Mouse (Mus musculus) left cerebral cortex, postnatal 4 days (tissue): ENCODE results near the gene Rhoq. TPM values are rescaled to one million over a fixed set of nuclear protein-coding genes. Genes with fewer than 3 reads are reported as not detected.

Experiments used
- DNase-seq: peaks from one replicate; pipeline ENCODE4 v3.0.0-alpha.2; 2022
- intact Hi-C: fragments of 180-260 bp; cut with DNase I; formaldehyde crosslinking; loops from one replicate; pipeline ENCODE4 v1.15.1; 2025
- total RNA-seq, 2 experiments: library from RNA; stranded (reverse); gene quantifications; 2 replicates each; pipeline ENCODE4 v1.2.3; 2021

The Rhoq gene
- total RNA-seq, 2 experiments from 2014 or later: 26.3 to 30.1 TPM

DNA sequence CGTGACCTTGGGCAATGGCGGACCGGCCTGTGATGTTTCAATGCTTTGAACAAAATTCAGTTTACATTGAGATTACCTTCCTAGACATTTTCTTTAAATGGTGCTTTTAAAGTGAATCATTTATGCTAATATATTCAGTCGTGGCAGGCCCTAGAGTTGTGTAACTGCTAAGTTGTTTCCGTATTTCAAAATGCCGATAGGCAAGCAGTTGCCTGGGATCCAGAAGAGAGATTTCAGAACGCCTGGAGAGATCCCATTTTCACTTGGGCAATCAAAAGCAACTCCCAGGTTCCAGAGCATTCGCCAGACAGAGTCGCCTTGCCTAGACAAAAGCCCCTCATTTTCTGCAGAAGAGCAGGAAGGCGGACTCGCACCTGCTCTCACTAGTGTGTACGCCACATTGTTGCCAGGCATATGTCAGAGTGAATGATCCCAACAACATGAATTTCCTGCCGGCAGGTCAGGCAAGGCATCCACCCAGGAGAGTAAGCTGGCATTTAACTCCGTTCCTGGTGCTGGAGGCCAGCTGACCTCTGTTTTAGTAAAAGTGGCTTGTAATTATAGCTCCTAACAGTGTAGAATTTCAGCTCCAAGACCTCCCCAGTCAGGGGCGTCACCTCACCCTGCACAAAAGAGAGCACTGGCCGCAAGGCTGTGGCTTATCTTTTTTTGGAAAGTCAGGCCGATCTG, 23.7 kb downstream of the Rhoq start:
- peak; percentile 20 for DNase-seq
- intact Hi-C loops: no loop called here

DNA sequence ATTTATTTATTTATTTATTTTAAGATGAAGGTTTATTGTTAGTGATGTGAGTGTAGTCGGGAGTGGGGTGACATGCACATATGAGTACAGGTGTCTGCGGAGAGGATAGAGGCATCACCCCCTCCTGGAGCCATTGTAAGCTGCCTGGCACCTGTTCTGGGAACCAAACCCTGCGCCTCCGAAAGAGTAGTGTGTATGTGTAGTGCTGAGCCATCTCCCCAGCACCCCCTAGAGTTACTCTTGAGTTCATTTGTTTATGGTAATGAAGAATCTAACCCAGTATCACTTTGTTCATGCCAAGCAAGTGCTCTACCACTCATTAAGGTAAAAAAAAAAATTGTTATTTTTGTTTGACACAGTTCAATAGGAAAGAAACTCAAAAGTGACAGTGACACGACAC, 25.3 kb downstream of the Rhoq start:
- no peak for DNase-seq
- intact Hi-C loops: no loop called here

DNA sequence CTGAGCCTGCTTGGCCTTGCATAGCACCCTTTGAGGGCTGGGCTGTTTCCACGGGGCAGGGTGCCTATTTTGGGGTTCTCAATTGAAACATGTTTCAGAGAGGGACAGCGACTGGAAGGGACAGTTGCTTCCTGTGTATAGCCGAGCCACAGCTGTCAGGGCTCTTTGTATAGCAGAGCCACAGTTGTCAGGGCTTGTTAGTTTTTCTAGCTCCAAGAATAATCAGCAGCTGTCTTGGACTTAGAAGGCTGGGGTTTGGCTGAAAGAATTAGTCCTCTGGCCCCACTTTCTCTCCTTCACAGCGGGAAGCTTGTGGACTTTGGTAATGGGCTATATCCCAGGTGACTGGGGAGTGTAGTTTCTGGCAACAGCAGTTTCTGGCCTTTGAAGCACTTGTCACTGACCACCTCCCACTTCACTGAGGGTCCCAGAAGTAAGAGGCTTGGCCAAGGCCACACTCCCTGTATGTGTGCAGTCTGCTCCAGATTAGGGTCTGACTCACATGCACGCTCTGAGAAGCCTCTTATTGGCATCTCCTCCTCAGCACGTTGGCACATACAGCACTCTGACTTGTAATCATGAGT, 25.8 kb downstream of the Rhoq start:
- DNase-seq: peak; percentile 51
- intact Hi-C loops: no loop called here

DNA sequence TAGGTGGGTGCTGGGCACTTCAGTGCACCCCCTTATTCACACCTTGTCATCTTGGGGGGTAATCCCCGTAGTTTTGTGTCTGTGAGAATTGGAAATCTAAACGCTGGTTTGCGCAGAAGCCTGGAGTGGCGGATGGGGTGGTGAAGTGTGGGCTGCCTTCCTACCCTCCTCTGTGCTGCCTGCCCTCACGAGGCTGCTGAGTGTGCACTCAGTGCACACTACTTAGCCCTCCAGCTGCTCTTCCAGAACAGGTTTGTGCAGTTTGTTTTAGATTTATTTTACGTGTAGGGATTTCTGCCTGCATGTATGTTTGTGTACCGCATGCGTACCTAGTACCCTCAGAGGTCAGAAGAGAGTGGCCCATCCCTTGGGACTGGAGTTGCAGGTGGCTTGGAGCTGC, 28.4 kb downstream of the Rhoq start:
- intact Hi-C loops: no loop called here
- DNase-seq: no peak

DNA sequence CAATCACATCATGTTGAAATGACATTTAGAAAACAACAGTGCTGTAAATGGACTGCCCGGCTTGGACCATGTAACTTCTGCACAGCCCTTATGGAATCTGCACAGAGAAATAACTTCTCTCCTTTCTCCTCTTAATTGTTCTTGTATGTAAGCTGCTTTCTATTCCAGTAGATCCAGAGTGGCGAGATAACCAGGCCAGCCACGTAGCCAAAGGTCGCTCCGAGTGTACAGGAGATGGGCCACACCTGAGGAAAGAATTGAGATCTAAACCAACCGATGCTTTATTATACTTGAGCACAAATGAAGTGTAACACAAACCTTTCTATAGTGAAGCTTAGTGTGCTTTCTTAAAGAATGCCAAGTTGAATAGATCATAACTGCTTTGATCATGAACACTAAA, 34.4 kb downstream of the Rhoq start:
- DNase-seq: no peak
- intact Hi-C loops: no loop called here

DNA sequence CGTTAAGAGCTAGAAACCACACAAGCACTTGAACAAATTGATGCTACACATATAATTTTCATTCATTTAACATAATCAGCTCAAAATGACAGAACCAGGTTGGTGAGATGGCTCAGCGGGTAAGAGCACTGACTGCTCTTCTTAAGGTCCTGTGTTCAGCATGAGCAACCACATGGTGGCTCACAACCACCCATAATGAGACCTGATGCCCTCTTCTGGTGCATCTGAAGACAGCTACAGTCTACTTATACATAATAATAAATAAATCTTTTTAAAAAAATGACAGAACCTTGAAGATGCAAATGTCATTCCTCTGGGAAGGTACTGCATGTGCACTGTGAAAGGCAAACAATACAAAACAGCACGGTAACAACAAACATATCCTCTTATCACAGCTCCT, 46.1 kb downstream of the Rhoq start:
- no peak for DNase-seq
- intact Hi-C loops: no loop called here

DNA sequence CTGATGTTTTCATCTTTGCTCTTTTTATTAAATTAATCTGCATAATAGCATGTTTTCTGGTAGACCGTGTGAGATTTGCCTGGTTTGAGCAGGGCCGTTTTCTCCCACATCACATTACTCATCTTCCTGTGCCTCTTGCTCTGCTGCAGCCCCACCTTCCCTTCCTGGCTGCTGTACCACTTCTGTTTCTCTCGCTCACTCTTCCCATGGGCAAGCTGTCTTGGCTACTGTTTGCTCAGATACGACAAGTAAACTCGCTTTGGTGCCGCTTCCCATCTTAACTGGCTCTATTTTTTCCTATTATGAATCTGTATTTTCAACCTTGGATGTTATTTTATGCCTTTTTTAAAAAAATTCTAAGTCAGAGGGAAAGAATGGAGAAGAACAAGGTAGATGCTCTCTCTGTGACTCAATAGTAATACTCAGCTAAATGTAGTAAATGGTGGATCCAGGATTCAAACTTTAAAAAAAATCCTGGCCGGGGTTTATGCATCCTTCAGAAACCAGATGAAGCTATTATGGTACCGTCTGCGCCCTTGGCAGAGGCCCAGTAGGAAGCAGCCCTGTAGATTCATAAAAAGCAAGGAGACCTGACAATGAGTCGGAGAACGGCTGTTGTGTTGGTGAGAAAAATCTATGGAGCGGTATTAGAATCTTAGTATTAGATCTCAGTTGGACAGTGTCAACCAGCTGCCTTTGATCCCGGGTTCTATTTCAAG, 48.6 kb downstream of the Rhoq start:
- intact Hi-C loops: no loop called here
- DNase-seq: peak; percentile 88

DNA sequence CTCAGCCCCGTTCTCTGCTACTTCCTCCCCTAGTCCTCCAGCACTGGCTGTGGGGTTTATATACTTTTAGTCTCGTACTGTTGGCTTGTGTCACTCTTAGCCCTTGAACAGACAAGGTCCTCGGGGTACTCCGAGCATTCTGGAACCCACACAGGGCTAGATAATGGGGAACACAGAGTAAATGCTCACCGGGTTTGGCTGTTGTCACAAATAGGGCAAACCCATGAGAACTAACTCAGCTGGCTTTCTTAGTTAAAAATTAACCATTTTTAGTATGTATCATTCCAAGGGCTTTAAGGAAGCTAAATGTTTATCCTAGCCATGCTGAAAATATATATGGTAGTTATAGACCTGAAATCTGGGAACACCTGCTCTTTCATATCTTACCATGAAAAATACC, 56.8 kb downstream of the Rhoq start:
- intact Hi-C loops: no loop called here
- no peak for DNase-seq

DNA sequence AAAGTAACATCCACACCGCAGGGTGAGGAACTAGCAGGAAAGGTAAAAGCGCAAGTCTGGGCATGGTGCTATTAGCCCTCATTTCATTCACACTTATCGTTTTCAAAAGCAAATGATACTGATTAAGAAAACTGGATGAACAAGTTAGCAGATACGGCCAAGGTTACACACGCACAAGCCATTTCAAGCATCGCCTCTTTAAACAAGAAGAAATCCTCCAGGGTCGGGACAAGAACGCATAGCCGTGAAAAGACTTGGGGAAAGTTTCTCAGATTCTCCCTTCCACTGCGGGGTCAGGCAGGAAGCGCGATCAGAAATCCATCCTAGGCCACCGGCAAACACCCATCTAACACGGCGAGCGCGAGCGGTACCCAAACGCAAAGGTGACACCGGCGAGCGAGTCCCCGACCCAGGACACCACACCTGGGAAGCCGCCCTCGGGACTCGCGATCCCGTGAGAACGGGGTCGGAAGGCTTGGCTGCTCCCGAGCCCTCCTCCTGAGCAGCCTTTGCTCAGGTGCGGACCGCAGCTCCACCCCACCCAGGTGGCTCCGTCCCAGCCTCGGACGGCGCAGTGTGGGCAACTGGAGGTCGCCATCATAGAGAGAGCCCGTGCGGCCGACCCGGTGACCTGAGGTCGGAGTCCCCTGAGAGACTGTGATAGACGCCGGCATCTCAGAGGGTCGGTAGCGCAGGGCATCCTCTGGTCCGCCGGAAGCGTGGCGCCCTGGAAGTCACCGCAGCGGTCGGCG, 61.8 kb downstream of the Rhoq start:
- intact Hi-C loops: no loop called here
- no peak for DNase-seq

DNA sequence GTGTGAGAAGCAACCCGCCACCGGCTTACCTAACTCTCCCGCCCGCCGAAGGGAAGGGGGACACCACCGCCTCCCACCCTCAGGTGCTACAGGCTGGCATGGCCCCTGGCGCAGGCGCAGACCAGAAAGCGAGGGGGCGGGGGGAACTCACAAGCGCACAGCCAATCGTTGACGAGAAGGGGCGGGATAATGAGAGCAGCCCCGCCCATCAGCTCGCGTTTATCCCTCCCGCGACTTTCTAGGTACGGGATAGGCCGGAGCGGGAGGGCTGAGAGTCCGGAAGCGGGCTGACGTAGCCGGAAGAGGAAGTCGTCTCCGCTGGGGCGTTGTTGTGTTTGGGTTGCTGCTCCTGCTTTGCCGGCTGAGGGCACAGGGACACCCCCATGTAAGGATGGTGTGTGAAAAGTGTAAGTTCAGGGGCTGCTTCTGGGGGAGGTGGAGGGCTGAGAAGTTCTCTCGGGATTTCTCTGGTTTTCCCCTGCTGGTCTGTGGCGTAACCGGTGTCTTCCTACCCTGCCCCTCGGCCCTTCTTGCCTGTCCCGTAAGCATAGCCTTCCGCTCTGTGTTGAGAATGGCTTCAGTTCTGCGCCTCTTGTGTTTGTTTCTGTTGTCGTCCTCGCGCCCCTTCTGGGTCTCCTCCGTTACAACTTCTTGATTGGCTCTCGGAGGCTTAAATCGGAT, 62.5 kb downstream of the Rhoq start, which contains the start of the genes Pigf and Cript:
Pigf (minus strand) TSS at position 138 of the 681 bp plus-strand sequence.
Cript (plus strand) TSS at position 282 of the 681 bp plus-strand sequence.
- peak; percentile 99 for DNase-seq
- intact Hi-C loops: no loop called here

DNA sequence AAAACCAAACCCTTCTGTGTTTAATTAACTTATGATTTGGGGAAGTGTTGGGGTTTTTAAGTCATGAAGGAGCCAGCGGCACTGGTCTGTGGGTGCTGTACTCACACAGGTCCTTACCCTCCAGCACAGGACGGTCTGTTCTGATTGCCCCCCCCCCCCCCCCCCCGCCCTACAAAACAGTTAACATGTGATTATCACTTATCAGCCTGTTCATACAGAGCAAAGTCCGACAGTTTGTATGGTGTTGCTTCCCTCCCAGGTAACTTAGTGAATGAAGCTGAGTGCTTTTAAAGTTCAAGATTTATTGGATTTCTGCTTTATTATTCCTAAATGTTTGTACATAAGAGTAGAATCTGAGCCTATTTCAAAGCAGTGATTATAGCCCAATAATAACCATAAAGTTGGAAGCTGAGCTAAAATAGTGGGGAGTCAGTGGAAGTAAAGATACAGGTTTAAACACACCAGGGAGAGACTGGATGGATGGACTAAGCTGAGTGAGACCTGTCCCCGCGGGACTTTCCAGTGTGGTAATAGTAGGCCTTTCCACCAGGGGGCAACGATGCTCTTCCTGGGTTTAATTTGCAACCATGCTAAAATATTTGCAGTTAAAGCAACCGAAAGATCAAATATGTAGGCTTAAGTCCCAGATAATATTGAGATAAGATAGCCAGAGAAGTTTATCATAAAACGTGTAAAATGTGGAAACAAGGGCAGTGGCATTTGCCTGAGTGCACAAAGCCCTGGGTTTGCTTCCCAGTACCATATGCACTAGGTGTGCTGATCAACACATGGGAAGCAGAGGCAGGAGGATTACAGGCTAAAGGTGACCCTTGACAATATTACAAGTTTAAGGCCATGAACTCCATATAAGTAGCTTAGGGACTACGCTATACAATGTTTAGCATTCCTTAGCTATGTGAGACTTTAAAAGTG, 73.5 kb downstream of the Rhoq start:
- intact Hi-C loops: loop anchor here (5.0 kb wide), 1 partner anchor 211 kb away; no protein-coding TSS in a partner anchor
- peak; percentile 19 for DNase-seq

DNA sequence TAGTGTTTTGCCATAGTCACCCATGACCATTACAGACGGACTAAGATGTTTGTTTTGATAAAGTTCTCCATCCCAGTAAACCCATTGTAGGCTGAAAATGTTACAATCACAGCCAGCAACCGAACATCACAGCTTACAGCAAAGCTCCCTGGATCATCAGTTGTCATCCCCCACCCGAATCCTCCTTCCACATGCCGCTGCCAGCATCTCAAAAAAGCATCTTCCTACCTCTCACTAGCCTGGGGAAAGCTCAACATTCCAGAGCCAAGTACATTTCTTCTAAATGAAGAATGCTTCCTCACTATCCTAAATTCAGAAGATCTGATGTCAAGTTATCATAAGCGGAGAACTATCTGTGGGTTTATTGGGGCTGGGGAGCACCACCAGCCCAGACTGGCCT, 75.6 kb downstream of the Rhoq start:
- intact Hi-C loops: loop anchor here (5.0 kb wide), 1 partner anchor 209 kb away; no protein-coding TSS in a partner anchor
- no peak for DNase-seq

DNA sequence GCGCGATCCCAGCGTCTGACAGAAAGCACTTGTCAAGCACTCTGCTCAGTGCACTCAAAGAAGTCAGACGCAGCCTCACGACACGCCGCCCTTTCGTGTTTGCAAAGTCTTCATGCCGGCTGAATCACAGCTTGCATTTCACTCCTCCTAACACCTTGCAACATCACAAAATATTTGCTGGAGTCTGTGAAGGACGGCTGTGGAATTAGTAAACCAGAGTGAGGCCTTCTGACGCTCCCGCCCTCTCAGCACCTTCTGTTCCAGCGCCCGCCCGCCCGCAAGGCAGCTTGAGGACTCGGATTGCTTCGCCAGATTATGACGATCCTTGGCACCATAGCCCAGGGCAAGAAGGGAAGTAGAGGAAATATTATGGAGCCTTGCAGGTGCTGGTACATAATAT, 78.9 kb downstream of the Rhoq start:
- DNase-seq: no peak
- intact Hi-C loops: loop anchor here (5.0 to 10.0 kb wide), 2 partner anchors 77 to 124 kb away; partner anchors contain the start of genes Rhoq and Tmem247

DNA sequence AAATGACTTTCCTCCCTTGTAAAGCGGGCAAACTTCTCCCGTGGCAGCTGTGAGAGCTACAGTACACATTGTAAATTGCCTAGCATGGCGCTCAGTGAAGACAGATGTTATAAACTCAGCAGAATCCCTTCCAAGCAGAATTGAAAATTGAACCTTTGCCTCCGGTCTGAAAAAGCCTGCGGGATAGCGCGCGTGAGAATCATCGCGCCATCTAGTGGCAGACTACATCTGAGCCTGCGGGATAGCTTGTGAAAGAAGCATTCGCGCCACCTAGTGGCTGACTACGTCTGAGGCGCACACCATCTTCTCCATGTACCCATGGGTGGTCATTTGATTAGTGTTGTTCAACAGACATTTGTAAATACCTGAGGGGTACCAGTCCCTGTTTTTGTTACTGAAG, 81.5 kb downstream of the Rhoq start:
- intact Hi-C loops: loop anchor here (5.0 to 10.0 kb wide), 2 partner anchors 80 to 127 kb away; partner anchors contain the start of genes Rhoq and Tmem247
- DNase-seq: peak; percentile 96

DNA sequence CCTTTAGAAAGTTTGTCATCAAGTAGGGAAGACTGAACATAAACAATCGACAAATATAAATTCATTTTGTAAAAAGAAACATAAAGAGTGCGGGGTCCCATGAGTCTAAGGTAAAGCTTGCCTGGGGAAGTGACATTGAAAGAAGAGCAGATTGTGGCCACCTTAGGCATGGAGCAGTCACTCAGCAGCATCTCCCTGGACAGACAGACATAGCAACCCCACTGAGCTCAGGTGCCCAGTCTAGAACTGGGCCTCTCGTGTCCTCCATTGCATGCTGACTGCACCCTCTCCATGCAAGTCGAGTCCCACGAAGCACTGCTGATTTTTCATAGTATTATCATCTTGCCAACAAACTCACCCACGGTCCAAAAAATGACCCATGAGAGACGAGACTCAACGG, 81.9 kb downstream of the Rhoq start:
- intact Hi-C loops: loop anchor here (5.0 to 10.0 kb wide), 2 partner anchors 80 to 127 kb away; partner anchors contain the start of genes Rhoq and Tmem247
- DNase-seq: no peak
